Mouse (Mus musculus): ENCODE results near the gene Btn2a2. TPM values are rescaled to one million over a fixed set of nuclear protein-coding genes. Genes with fewer than 3 reads are reported as not detected.

The Btn2a2 gene
- total and polyA plus RNA-seq, 3 experiments: 1.2 to 2.1 (median 1.3) TPM

- Histone ChIP-seq H3K9me3 (replicated peaks; ENCODE audit: low read length) (peaks cover 2% of the 10 kb centered on the region), H3K27me3 (replicated peaks) (no peaks in the 10 kb centered on the region), H3K4me3 (replicated peaks in 1 of 3; ENCODE audit: low read depth in 2 of 3, low read length in 2 of 3, poor library complexity in 1 of 3) (peak overlapping the region in 2 of 3 experiments; percentile 26 to 53), H3K36me3 (replicated peaks in 1 of 2; ENCODE audit: control insufficient read depth in 1 of 2, insufficient read depth in 1 of 2, low read length in 1 of 2) (no peaks in the 10 kb centered on the region), H3K9ac (ENCODE audit: insufficient read depth, low read depth) (no peak overlapping the region), H3K27ac (ENCODE audit: insufficient read depth, low read depth) (no peak overlapping the region), H3K4me1 (ENCODE audit: control insufficient read depth in 1 of 2, insufficient read depth in 2 of 2) (peaks cover 3 to 8% of the 10 kb centered on the region in 2 experiments; a peak in 3 of 4 replicates), H3K79me2 (replicated peaks; ENCODE audit: control insufficient read depth, extremely low read depth, insufficient read depth, poor library complexity, severe bottlenecking) (no peaks in the 10 kb centered on the region), H3K4me2 (ENCODE audit: insufficient read depth, low read depth, poor library complexity, severe bottlenecking) (peak overlapping the region; percentile 67; the same call in 1 of the 2 replicates)
- peak; percentile 31 for DNase-seq (ENCODE audit: extremely low read depth)
- dilution Hi-C loops (cut with MboI; ENCODE audit: extremely low pct_ligation_motif_present, extremely low pct_unique_long_range_greater_than_20kb, low sequenced_read_pairs) (no loop called here), in situ Hi-C loops (cut with MboI; ENCODE audit: low pct_ligation_motif_present, low pct_unique_long_range_greater_than_20kb, low sequenced_read_pairs) (loop anchor here (10.0 to 25.0 kb wide), 2 partner anchors 195 to 1563 kb away; partner anchors contain the start of gene Zfp184)
- 0 out of 2 replicates have a peak, but pooled peaks have one; percentile 18 for TF ChIP-seq E2F4 (IDR thresholded peaks at IDR 0.05; ENCODE audit: insufficient replicate concordance, low read depth, low read length)
- TF ChIP-seq ZNF384 (IDR thresholded peaks at IDR 0.05; ENCODE audit: low read depth, low read length): peak; percentile 93
- no peak for TF ChIP-seq BHLHE40 (IDR thresholded peaks at IDR 0.05; ENCODE audit: low read depth, low read length)
- no peak for TF ChIP-seq TCF12 (IDR thresholded peaks at IDR 0.05; ENCODE audit: low read depth, low read length)
- TF ChIP-seq MAZ (IDR thresholded peaks at IDR 0.05; ENCODE audit: low read depth, low read length): no peak
- TF ChIP-seq ZC3H11A (IDR thresholded peaks at IDR 0.05; ENCODE audit: low read depth, low read length): no peak
- TF ChIP-seq KAT2A (IDR thresholded peaks at IDR 0.05; ENCODE audit: insufficient replicate concordance, low read length): 0 out of 2 replicates have a peak, but pooled peaks have one; percentile 18
- TF ChIP-seq CHD1 (IDR thresholded peaks at IDR 0.05; ENCODE audit: low read depth, low read length): no peak
- TF ChIP-seq MAX (IDR thresholded peaks at IDR 0.05; ENCODE audit: low read length): no peak
- TF ChIP-seq MXI1 (IDR thresholded peaks at IDR 0.05; ENCODE audit: low read depth, low read length): no peak
- peak; percentile 99 for TF ChIP-seq TBP (conservative IDR thresholded peaks at IDR 0.05; ENCODE audit: low read depth, low read length)
- TF ChIP-seq HCFC1 (IDR thresholded peaks at IDR 0.05; ENCODE audit: low read depth, low read length): no peak
- TF ChIP-seq USF1 (IDR thresholded peaks at IDR 0.05; ENCODE audit: low read depth, low read length): no peak
- TF ChIP-seq ETS1 (conservative IDR thresholded peaks at IDR 0.05; ENCODE audit: low read depth, low read length): no peak
- TF ChIP-seq GABPA (IDR thresholded peaks at IDR 0.05; ENCODE audit: insufficient replicate concordance, low read depth, low read length): no peak
- TF ChIP-seq CHD2 (IDR thresholded peaks at IDR 0.05; ENCODE audit: low read length): no peak
- TF ChIP-seq NRF1 (IDR thresholded peaks at IDR 0.05; ENCODE audit: low read depth, low read length): 0 out of 2 replicates have a peak, but pooled peaks have one; percentile 36
- TF ChIP-seq MAFK (IDR thresholded peaks at IDR 0.05; ENCODE audit: insufficient replicate concordance, low read length): peak; percentile 90; the same call in 1 of the 2 replicates
- TF ChIP-seq ELF1 (IDR thresholded peaks at IDR 0.05; ENCODE audit: low read depth, low read length): peak; percentile 92
- TF ChIP-seq NELFE (IDR thresholded peaks at IDR 0.05; ENCODE audit: low read depth, low read length): no peak
- TF ChIP-seq SMC3 (IDR thresholded peaks at IDR 0.05; ENCODE audit: low read depth, low read length): no peak
- no peak for TF ChIP-seq EP300 (IDR thresholded peaks at IDR 0.05; ENCODE audit: low read length)
- no peak for TF ChIP-seq MYC (IDR thresholded peaks at IDR 0.05; ENCODE audit: low read depth, low read length)
- no peak for TF ChIP-seq IRF4 (IDR thresholded peaks at IDR 0.05; ENCODE audit: low read depth, low read length)
These were observed 11.3 kb upstream of the Btn2a2 start for GRCm38 (mm10) chr13:23499943-23500342.
